Mouse (Mus musculus) brain, embryonic 14.5 days (tissue): ENCODE data around the gene Tnk2.

Experiments used
- CTCF ChIP-seq: fragments of 200-500 bp; IDR thresholded peaks from 2 replicates; pipeline ENCODE4 v1.5.1; 2012; ENCODE audit warnings: inconsistent platforms, mild to moderate bottlenecking, moderate library complexity, borderline replicate concordance; ENCODE audit not compliant: insufficient read depth, insufficient read length; ENCODE audit errors: extremely low read depth
- POLR2A ChIP-seq: fragments of 200-500 bp; IDR thresholded peaks from 2 replicates; pipeline ENCODE4 v1.6.1; 2012; ENCODE audit warnings: mild to moderate bottlenecking, inconsistent platforms, borderline replicate concordance; ENCODE audit not compliant: poor library complexity, insufficient read depth, insufficient read length, severe bottlenecking; ENCODE audit errors: extremely low read depth

DNA sequence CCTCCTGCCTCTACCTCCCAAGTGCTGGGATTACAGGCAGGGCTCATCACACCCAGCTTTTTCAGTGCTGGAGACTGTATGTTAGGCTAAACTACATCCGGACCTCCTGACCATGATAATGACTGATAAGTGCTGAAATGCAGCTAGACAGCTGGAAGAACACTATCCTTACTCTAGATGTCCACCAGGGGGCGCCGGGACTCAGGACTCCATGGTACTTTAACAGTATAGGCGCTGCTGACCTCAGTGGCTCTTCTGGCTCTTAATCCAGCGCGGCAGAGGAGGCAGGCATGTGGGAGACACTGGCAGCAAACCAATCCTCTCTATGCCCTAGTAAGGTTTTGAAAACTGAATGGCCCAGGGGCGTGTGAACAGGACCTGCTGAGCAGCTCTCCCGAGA, 5.2 kb upstream of the Tnk2 start:
- TF ChIP-seq CTCF (peak; percentile 81), POLR2A (no peak)
